Mouse (Mus musculus): Measurements from ENCODE around the gene Myb. TPM values are rescaled to one million over a fixed set of nuclear protein-coding genes. Genes with fewer than 3 reads are reported as not detected.

Myb gene
- polyA plus RNA-seq (2012; rRNA removed; ENCODE audit: low replicate concordance) = 3.7 and 7.5 TPM in 2 replicates

GRCm38 (mm10) chr10:21160537-21161358 lies at the start of gene Myb:
TSS of gene Myb (minus strand) at chr10:21160984.

Other genes with a start within 250 kb of the Myb start
- gene Ahi1, start 208.4 kb downstream of the Myb start, polyA plus RNA-seq (2012; rRNA removed; ENCODE audit: low replicate concordance) = 0.52 and 0.89 TPM in 2 replicates
- 5.1 and 6.9 TPM in 2 replicates for gene Hbs1l, start 135.0 kb upstream of the Myb start, polyA plus RNA-seq (2012; rRNA removed; ENCODE audit: low replicate concordance)
- gene Aldh8a1, start 216.3 kb upstream of the Myb start, polyA plus RNA-seq (2012; rRNA removed; ENCODE audit: low replicate concordance) = not detected in 2 replicates

Measured in duodenum, adult 2 months (tissue).